Mouse (Mus musculus) spleen, adult 2 months (tissue): ENCODE results near the gene Mob2. TPM values are rescaled to one million over a fixed set of nuclear protein-coding genes. Genes with fewer than 3 reads are reported as not detected.
A peak's percentile ranks its signal among the peaks of the same experiment; 100 is the strongest.

Experiments used
- DNase-seq, 2 experiments: peaks; one replicate each; pipeline versions ENCODE4 v3.0.0 to v3.0.0-alpha.2; 2012 to 2021; ENCODE audit warnings: low spot score in 2 of 2, low read depth in 1 of 2
- H3K27ac ChIP-seq: fragments of 200-500 bp; 2 replicates; pipeline ENCODE4 v1.5.1; 2012; ENCODE audit warnings: low read length, inconsistent platforms; ENCODE audit not compliant: insufficient read depth
- H3K27me3 ChIP-seq: fragments of 200-500 bp; 2 replicates; pipeline ENCODE4 v1.6.1; 2012; ENCODE audit warnings: mild to moderate bottlenecking, moderate library complexity, low read length, inconsistent platforms; ENCODE audit not compliant: control insufficient read depth, insufficient read depth
- H3K36me3 ChIP-seq: fragments of 200-500 bp; 2 replicates; pipeline ENCODE4 v1.6.1; 2012; ENCODE audit warnings: mild to moderate bottlenecking, low read length, inconsistent platforms; ENCODE audit not compliant: control insufficient read depth, insufficient read depth
- H3K4me1 ChIP-seq: fragments of 200-500 bp; 2 replicates; pipeline ENCODE4 v1.6.1; 2011; ENCODE audit warnings: inconsistent platforms; ENCODE audit not compliant: control insufficient read depth, insufficient read depth, insufficient read length
- H3K4me3 ChIP-seq: fragments of 200-500 bp; 2 replicates; pipeline ENCODE4 v1.5.1; 2011; ENCODE audit warnings: mild to moderate bottlenecking, inconsistent platforms; ENCODE audit not compliant: insufficient read depth, insufficient read length; ENCODE audit errors: extremely low read depth
- CTCF ChIP-seq: fragments of 200-500 bp; IDR thresholded peaks from 2 replicates; pipeline ENCODE4 v1.5.1; 2011; ENCODE audit warnings: mild to moderate bottlenecking, inconsistent platforms; ENCODE audit not compliant: insufficient read depth, insufficient read length, insufficient replicate concordance; ENCODE audit errors: extremely low read depth
- POLR2A ChIP-seq: fragments of 200-500 bp; IDR thresholded peaks from 2 replicates; pipeline ENCODE4 v1.6.1; 2011; ENCODE audit warnings: low read depth, low read length, inconsistent platforms
- WGBS: fragments of 180-500 bp; shearing (Covaris S2); methylation state at CpG from one replicate; pipeline ENCODE4 v1.1.7; 2018; 5-methylcytosine and 5-hydroxymethylcytosine counted together
- polyA plus RNA-seq: library from polyadenylated mRNA; depleted of rRNA; stranded (reverse); fragments of >200 nt; gene quantifications from 2 replicates; pipeline ENCODE4 v1.2.3, GENCODE M21; 2012; rRNA removed

The Mob2 gene
- 26.7 and 28.2 TPM in 2 replicates for polyA plus RNA-seq

GRCm38 (mm10) chr7:142060931-142061565, at the start of gene Mob2:
TSS of gene Mob2 (minus strand) at chr7:142061065.
- Histone ChIP-seq H3K4me1 (peaks cover 20% of the 10 kb centered on the region; the same call in 1 of the 2 replicates), H3K27me3 (no peaks in the 10 kb centered on the region), H3K27ac (peak within 1 kb of the TSS; percentile 78), H3K36me3 (no peaks in the 10 kb centered on the region), H3K4me3 (peak within 1 kb of the TSS; percentile 85)
- 1% methylated on average over 49 of the region's 49 CpGs for WGBS
- DNase-seq: peak; percentile 64 to 86
- TF ChIP-seq POLR2A (peak; percentile 83), CTCF (no peak)

GRCm38 (mm10) chr7:142104747-142105146, 43.9 kb upstream of the Mob2 start:
- Histone ChIP-seq H3K4me3 (no peak overlapping the region), H3K4me1 (no peaks in the 10 kb centered on the region), H3K36me3 (no peaks in the 10 kb centered on the region), H3K27me3 (no peaks in the 10 kb centered on the region), H3K27ac (no peak overlapping the region)
- no peak for TF ChIP-seq POLR2A
- no peak for TF ChIP-seq CTCF
- WGBS: 51% methylated on average over 5 of the region's 5 CpGs
- no peak for DNase-seq

GRCm38 (mm10) chr7:142097776-142098175, 36.9 kb upstream of the Mob2 start:
- H3K27me3 ChIP-seq: peaks cover 11% of the 10 kb centered on the region
- no peaks in the 10 kb centered on the region for H3K36me3 ChIP-seq
- H3K4me3 ChIP-seq: no peak overlapping the region
- peak; percentile 92; the same call in 1 of the 2 replicates for TF ChIP-seq CTCF
- TF ChIP-seq POLR2A: no peak
- H3K27ac ChIP-seq: no peak overlapping the region
- WGBS: 8% methylated on average over 9 of the region's 9 CpGs
- H3K4me1 ChIP-seq: no peaks in the 10 kb centered on the region; the same call in 1 of the 2 replicates
- peak; percentile 38 to 59 for DNase-seq

- no peak overlapping the region for H3K4me3 ChIP-seq
- no peak overlapping the region for H3K27ac ChIP-seq
- 56% methylated on average over 4 of the region's 4 CpGs for WGBS
- no peaks in the 10 kb centered on the region for H3K36me3 ChIP-seq
- TF ChIP-seq POLR2A: no peak
- TF ChIP-seq CTCF: no peak
- no peak for DNase-seq
- no peaks in the 10 kb centered on the region; the same call in 1 of the 2 replicates for H3K4me1 ChIP-seq
- H3K27me3 ChIP-seq: peaks cover 11% of the 10 kb centered on the region
Observed at GRCm38 (mm10) chr7:142096701-142097100, 35.8 kb upstream of the Mob2 start.

- Histone ChIP-seq H3K27ac (peak within 1 kb of the TSS; percentile 9; the same call in 1 of the 2 replicates), H3K4me1 (no peaks in the 10 kb centered on the region; the same call in 1 of the 2 replicates), H3K27me3 (peaks cover 11% of the 10 kb centered on the region), H3K36me3 (no peaks in the 10 kb centered on the region), H3K4me3 (peak within 1 kb of the TSS; percentile 58)
- peak; percentile 55 to 61 for DNase-seq
- no peak for TF ChIP-seq POLR2A
- 0 out of 2 replicates have a peak, but pooled peaks have one; percentile 13 for TF ChIP-seq CTCF
- WGBS: 1% methylated on average over 59 of the region's 63 CpGs
Observed at GRCm38 (mm10) chr7:142095183-142095931, 34.5 kb upstream of the Mob2 start, which contains the start of gene Dusp8. TSS of gene Dusp8 (minus strand) at chr7:142095843.

- no peak for DNase-seq
- Histone ChIP-seq H3K4me3 (peak overlapping the region; percentile 58), H3K36me3 (no peaks in the 10 kb centered on the region), H3K27me3 (peaks cover 11% of the 10 kb centered on the region), H3K4me1 (no peaks in the 10 kb centered on the region; the same call in 1 of the 2 replicates), H3K27ac (peak overlapping the region; percentile 9; the same call in 1 of the 2 replicates)
- TF ChIP-seq POLR2A (no peak), CTCF (no peak)
- WGBS: 3% methylated on average over 84 of the region's 89 CpGs
Observed at GRCm38 (mm10) chr7:142094301-142095143, 33.7 kb upstream of the Mob2 start.
